Mouse (Mus musculus) embryo, embryonic 9.5 days (tissue): ENCODE measurements around the gene 1700020N01Rik.

ENCODE experiments used
- DNase-seq: peaks from one replicate; pipeline ENCODE4 v3.0.0-alpha.2; 2017; ENCODE audit errors: extremely low spot score

1700020N01Rik gene

DNA sequence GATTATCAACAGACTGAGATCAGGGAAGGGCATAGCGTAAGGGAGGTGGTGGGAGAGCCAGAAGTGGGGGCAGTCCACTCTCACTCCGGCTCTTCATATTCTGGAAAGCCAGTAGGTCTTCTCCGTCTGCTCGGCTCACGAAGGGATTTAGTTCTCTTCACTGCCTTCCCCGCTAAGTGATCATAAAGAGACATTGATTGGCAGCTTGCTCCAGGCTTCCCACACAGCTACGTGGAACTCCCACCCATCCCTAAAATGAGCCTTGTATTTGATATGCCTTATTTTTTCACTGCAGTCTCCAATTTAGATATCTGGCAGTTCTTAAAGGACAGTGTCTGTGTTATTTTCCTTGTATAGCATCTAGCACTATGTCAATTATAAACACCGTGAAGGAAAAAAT is 11.5 kb downstream of the 1700020N01Rik start:
- DNase-seq: no peak

DNA sequence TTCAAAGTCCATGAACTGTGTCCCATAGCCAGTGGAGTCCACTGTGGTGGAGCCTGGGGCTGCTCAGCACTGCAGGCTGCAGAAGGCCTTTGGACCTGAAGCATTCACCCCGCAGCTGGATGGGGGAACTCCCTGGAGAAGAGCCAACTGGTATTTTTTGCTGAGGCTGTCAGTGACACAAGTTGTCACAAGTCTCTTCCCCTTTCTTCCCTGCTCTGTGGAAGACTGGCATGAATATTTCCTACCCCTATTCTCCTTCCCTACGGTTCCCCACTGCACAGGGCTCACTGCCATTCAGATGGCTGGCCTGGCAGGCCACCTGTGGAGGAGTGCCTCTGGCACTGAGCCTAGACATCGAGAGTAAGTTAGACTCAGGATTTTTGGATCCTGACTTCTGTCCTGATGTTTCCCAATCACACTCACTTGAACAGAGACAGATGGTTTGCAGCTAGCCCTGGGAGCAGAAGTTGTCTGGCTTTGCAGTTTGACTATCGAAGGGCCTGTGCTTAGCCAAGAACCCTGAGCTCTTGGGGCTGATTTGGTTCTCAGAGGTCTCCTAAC is 12.1 kb downstream of the 1700020N01Rik start:
- no peak for DNase-seq

DNA sequence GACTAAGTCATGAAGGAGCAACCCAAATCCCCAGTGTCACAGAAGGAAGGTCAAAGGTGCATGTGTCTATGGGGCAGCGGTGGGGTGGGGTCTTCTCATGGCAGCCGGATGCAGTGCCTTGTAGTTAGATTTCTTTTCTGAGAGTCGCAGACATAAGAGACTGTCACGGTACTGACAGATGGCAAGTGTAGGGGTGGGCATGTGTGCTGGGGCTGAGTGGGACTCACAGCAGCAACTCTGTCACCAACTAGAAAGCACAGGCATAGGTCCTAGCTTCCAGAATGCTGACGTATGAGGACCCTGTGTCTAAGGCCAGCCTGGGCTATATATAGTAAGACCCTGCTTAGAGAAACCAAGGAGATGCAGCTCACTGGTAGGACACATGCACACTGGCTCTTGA is 12.7 kb downstream of the 1700020N01Rik start:
- peak; percentile 7 for DNase-seq

DNA sequence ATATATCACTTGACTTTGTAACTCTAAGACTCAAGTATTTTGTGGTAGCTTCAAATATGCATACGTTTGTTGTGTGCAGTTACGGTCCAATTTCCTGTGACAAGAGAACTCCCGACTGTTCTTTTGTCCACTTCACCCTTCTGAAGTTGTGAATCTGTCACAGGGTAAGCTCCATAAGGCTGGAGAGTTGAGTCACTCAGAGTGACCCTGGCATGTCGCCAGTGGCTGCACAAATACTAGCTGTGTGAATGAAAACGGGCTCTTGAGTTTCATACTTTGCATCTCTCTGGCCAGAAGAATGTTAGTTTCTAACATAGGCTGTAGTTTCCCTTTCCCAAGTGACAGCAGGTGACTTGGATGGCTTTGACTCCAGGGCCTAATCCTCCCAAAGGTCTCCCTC is 14.0 kb downstream of the 1700020N01Rik start:
- DNase-seq: no peak

DNA sequence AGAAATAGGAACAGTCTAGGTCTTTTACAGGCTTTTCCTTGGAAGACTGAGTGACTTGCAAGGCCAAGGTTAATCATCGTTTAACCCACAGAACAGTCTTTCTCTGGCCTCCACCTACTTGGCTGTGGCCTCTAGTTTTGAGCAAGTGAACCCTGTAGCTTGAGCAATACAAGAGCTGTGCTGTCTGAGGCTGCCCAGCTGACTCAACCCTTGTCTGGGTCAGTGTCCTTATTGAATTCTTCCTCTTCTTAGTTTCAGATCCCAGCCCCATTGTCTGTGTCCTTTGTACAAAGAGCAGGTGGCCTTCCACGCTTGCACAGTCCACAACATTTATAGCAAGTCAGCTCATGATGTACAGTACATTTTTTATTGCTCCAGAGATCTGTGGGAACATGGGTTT is 16.6 kb downstream of the 1700020N01Rik start:
- no peak for DNase-seq

DNA sequence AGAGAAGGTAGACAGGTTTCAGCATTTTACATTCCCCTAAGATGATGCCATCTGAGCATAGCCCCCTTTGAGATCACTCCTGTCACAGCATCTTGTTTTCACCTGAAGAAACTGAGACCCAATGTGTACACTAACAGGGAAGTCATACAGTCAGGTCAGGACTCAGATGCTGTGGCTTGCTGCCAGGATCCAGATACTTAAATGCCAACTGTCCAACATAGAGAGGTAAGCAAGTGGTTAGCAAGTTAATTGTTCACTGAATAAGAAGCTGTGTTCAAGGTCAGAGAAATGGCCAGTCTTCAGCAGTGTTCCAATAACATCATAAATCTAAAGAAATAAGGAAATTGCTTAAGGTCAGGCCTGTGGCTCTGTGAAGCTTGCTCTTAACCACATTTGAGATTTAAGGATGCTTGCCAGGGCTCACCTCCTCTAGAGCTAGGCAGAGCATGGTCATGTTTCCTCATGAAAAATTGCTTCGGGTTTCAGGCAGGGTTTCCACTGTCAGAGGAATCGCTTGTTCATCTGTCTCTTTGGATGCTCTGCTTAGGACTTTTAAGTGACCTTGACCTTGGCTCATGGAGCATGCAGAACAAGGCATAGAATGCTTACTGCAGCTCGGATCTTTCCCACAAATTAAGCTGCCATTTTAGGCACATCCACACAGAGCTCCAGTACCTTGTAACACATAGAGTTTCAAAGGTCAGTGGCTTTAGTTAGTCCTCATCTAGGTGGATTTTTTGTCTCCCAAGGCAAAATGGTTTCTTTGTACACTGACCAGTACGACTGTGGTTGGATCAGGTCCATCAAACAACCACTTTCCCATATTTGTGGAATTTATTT is 20.3 kb downstream of the 1700020N01Rik start:
- no peak for DNase-seq

DNA sequence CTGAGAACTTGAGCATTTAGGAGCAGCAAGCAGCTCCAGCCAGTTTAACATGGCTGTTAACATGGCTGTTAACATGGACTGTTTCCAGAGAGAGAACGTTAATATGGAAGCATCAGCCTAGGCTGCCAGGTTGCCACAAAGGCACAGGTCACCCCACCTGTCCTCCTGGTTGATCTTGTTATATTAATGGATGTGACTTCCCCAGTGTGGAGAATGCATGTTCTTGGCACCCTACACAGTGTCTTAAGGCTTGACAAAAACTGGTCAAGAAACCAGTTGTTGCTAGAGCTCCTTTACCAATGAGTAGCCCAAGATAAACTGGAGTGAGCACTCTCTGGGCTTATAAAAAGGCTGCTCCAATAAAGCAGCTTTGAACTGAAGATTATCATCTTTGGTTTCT is 21.6 kb downstream of the 1700020N01Rik start:
- DNase-seq: no peak

DNA sequence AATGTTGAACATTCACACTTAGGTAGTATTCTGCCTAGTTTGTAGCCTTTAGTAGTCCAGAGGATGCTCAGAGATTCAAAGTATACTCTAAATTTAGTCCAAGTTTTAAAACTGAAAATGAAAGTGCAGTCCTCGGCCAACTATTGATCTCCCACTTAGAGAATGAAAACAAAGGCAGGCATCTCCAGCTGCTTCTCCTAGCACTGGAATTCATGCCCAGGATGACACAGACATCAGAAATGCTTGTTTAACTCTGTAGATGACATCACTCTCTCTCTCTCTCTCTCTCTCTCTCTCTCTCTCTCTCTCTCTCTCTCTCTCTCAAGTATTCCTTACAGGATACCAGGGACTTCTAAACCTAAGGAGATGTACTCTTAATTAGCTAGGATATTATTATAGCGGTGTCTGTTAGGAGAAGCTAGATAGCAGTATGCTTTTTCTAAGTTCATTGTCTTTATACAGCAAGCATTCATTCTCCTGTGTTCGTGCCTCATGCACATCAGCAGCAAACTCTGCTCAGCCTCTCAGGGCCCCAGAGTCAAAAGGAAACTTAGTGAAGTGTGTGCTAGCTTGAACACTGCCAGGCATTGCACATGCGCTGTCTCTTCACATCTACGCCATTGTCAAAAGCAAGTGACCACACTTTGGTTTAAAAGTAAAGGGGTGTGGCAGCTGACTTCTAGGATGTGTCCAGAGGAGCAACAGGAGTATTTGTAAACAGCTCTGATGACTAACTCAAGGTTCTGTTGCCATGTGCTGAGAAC is 26.0 kb downstream of the 1700020N01Rik start:
- DNase-seq: no peak

DNA sequence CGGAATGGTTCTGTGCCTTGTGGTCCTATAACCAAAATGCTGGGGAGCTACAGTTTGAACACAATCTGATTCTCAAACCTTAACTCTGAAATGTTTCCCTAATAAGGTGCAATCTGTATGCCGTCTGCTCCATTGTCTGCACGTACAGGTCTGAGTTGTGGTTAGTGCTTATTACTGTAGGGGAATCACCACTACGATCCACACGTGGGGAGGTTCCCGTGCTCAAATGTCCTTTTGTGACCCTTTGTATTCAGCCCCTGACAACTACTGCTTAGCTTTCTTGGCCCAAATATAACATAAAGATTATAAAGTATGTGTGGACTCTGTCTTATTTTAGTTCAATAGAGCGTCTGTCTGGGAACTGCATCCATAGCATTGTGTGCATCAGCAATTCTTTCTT is 29.1 kb downstream of the 1700020N01Rik start:
- DNase-seq: no peak

DNA sequence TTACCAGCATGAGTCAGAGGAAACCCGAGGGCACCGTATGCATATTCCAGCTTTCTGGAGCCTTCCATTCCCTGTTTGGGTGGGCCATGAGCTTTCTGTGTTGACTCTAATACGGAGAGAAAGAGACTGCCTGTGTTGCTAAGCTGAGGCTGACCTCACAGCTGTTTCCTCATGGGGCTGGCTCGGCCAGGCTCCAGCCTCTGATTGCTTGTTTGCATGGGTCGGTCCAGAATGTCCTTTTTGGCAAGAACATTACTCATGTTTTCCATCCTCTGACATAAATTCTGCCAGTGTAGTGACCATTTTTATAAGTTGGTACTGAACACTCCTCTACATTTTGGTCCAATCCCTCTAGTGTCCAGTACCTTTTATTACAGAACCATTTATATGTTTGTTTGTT is 35.6 kb downstream of the 1700020N01Rik start:
- no peak for DNase-seq

DNA sequence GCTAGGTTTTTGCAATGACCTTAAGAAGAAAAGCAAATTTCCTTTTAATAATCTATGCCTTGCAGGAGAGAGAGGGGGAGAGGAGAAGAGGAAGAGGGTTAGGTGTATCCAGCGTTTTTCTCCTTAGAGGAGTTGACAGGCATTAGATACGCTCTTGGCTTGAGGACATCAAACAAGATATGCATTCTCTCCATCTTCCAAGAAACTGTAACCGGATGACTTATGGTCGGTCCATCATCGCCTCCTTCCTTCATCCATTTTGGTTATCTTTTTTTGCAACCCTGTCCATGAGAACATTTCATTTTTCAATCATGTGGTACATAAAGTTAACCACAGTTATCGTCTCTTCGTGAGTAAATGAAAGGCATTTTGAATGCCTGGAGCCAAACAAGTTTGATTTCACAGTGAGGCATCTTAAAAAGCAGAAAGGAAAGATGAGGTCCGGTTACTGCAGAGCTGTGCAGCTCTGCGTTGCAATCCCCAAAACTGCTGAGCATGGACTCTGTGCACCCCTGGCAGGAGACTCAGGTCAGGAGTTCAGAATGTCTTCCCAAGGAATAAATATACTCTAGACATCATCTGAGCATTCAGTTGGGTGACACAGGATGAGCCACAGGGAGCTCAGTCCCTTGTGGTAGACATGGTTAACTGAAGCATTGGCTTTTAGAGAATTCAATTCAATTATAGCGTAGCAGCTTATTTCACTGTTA is 36.2 kb downstream of the 1700020N01Rik start:
- no peak for DNase-seq

DNA sequence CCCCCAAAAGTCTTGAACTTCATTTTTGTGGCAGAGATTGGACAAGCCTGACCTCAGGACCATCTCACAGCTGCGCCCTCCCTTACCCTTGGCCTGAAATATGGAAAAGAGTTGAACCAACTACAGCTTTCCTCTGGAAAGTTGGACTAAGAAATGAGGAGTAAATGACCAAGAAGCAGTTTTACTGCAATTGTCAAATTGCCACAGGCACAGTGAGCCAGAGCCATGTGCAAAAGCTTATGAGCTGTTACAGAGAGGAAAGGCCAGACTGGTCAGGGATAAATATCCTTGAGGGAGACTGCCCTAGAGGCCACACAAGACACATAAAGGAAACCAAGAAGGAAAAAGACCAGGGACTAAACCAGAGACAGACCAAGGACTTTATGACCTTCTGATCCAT is 38.5 kb downstream of the 1700020N01Rik start:
- DNase-seq: no peak

DNA sequence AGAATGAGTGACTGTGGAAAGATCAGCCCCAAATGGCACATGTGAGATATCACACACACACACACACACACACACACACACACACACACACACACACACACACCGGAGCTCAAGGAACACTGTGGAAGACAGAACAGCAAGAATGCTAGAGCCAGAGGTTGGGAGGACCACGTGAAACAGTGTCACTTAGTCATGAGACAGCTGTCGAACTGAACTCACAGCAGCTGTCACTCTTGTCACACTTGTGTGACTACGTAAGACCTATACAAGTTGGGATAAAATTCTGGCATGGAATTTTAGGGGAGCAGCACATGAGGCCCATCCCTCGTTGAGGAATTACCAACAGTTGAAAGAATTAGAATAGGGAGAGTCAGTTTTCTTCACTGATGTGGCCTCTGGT is 39.7 kb downstream of the 1700020N01Rik start:
- DNase-seq: no peak

DNA sequence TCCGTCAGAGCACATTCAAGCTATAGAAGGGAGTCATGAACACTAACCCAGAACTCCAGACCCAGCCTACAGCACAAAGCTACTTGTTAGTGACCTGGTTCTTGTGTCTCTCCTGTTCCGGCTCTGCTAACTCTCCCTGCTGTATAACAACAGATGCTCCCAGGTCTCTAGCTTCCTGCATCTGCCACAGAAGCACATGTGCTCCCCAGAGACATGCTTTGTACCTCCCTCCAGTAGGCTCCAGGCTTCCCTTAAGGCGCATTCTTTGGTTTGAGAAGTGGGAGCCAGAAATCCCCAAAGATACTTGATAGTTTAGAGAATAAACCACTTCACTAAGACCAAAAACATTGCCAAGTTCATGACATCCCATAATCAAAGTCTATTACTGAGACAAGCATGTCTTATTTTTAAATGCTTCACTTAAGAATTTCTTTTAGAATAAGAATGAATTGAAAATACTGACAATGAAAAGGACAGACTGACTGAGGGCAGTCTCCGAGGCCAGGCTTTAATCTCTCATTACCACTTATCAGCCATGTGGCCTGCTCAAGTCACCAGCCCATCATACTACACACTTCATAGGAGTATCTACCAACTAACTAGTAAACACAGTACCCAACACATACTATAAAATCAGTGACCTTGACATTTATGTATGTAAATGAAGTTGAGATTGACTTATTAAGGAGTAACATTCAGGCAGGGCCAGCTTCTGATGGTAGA is 43.2 kb downstream of the 1700020N01Rik start:
- DNase-seq: no peak

DNA sequence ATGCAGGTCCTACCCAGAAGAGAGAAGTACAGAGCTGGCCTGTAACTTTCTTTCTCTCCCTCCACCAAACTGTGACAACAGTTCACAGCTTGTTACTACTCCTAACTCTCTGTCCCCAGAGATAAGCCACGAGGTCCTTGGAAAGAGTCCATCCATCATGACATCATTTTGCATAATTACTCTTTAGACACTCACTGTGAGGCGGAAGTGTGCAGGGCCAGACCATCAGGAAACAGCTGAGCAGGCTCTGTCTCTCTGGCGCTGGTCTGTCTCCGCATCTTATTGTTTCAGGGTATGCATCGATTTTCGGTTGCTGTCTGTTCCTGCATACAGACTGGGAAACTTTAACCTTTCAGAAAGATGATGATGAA is 43.8 kb downstream of the 1700020N01Rik start:
- no peak for DNase-seq

DNA sequence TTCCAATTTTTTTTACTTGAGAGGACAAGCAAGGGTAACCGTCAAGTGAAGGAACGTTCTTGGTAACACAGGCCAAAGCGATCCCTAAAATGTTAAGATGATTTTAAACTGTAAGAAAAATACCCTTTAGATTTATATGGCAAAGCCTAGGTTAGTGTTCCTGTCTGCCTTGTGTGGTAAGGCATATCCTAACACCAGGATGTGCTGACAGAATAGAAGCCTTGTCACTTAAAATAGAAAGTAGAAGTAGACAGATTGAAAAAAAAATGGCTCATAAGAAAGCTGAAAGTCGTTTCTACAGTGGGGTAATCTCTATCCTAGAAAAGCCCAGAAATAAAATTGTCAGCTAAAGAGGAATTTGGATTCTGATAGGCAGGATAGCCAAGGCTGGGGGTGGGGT is 58.4 kb downstream of the 1700020N01Rik start:
- DNase-seq: no peak

DNA sequence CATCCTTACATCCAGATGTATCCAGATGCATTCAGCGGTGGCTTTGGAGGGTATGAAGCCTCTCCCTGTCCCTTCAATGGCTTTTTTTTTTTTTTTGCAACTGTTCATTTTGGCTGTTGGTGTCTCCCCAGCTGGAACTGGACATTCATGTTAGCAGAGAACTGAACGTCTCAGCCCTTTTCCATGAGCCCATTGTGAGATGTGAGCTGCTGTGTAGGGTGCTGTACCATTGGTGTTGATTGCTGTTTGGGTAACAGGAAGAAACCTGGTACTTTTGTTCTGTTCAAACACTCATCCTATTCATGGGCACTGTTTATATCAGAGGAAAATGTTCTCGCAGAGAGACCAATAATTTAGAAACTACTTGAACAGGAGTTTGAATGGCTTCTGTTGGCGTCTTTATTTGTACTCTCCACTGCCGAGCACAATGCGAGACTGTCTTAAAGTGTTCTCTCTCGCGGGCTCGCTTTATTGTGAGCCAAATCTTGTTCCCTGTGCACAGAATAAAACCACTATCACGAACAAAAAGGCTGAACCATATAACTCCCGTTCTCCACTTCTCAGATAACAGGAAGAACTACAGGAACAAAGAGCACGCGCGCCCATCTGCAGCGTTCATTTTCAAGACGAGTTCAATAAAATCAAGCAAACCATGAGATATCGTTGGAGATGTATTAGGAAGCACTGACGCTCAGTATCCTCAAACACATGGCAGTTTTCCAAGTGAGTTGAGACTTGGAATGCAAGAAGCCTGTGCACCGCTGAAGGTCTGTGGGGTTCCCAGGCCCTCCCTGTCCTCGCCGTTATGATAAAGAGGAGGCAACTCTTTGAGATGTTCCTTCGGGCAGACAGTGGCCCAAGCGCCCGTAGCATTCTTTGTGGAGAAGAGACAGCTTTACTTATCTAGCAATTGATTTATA is 59.7 kb downstream of the 1700020N01Rik start:
- no peak for DNase-seq

DNA sequence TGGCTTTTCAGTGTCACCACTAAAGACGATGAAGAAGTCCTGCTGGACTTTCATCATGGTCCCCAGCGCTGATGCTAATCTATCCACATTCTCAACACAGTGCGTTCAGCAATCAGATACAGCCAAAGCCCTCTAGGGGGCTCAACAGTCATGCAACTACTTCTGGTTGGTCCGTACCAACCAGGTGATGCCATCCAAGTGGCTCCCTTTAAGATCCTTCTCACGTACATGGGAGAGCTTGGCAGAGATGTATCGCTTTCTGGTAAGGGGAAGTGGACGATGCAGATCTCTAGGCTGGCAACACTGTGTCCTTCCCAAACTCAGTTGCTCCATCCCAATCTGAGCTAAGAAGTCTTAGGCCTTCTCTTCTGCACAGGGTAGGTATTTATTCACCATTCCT is 60.5 kb downstream of the 1700020N01Rik start:
- no peak for DNase-seq

DNA sequence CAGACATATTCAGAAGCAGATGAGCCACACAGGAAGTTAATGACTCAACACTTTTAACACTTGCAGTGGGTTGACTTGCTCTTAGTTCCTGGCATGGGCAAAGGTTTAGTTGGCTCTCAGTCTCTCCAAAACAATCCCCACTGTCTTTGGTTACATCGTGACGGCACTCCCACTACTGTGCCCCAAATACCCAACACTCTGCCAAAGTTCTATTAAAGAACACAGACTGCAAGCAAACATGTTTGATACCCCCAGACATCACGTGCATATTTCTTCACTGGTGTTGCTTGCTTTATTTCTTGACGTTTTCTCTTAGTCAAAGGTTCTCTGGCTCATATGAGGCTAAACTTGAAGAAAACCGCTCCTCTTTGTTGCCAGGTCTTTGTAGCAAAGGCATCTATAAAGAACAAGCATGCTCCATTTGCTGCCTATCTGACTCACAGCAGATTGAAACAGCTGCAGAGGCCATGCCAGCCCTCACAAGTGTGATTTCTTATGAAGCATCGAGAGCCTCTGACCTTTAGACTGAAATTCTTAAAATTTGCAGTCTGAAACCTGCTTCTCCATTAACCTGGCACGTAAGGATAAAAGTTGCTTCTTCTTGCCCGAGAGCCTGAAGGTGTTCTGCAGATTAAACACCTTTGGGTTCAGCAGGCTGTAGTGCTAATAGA is 66.8 kb downstream of the 1700020N01Rik start:
- DNase-seq: no peak

DNA sequence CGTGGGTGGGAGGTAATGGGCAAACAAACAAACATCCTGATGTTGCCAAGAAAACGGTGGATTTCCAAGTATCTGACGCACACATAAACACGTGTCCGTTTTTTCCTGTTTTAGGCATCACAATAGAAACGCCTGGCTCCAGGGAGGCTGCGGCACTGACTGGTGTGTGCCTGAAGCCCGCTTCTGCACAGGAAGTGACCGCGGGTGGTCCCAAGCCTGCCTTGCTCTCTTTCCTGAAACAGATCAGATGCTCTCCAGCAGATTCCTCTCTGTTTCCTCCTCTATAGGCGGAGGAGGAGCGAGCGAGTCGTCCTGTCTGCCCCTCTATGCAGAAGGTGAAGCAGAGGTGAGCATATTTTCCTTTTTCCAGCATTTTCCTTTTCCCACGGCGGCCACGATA is 76.0 kb downstream of the 1700020N01Rik start:
- DNase-seq: peak; percentile 23
